Mouse (Mus musculus) midbrain, postnatal 0 days (tissue): ENCODE measurements around the gene Apc2. TPM values are rescaled to one million over a fixed set of nuclear protein-coding genes. Genes with fewer than 3 reads are reported as not detected.

Source experiments
- ATAC-seq: fragments of 200-750 bp; cut with Nextera tagmentation; 2 replicates; pipeline ENCODE4 v1.8.0; 2017; ENCODE audit warnings: moderate number of reproducible peaks, mild to moderate bottlenecking, moderate TSS enrichment, moderate library complexity; ENCODE audit not compliant: low FRiP score
- DNase-seq: peaks from one replicate; pipeline ENCODE4 v3.0.0-alpha.2; 2015; ENCODE audit warnings: low spot score
- H3K27ac ChIP-seq: fragments of 300-500 bp; sonication (generic); 2 replicates; pipeline ENCODE4 v1.5.1; 2014; ENCODE audit warnings: low read depth, mild to moderate bottlenecking, low read length, mixed read lengths
- H3K27me3 ChIP-seq: fragments of 300-500 bp; sonication (generic); 2 replicates; pipeline ENCODE4 v1.6.1; 2014; ENCODE audit warnings: low read length, control low read depth, mixed read lengths; ENCODE audit not compliant: insufficient read depth
- H3K36me3 ChIP-seq: fragments of 300-500 bp; sonication (generic); 2 replicates; pipeline ENCODE4 v1.6.1; 2014; ENCODE audit warnings: low read length, control low read depth, mixed read lengths; ENCODE audit not compliant: insufficient read depth
- H3K4me1 ChIP-seq: fragments of 300-500 bp; sonication (generic); 2 replicates; pipeline ENCODE4 v1.6.1; 2014; ENCODE audit warnings: mild to moderate bottlenecking, control low read depth, antibody characterized with exemption, low read length, mixed read lengths; ENCODE audit not compliant: insufficient read depth
- H3K4me2 ChIP-seq: fragments of 300-500 bp; sonication (generic); 2 replicates; pipeline ENCODE4 v1.6.1; 2014; ENCODE audit warnings: low read depth, mild to moderate bottlenecking, low read length, mixed read lengths; ENCODE audit not compliant: poor library complexity, severe bottlenecking
- H3K4me3 ChIP-seq: fragments of 300-500 bp; sonication (generic); 2 replicates; pipeline ENCODE4 v1.5.1; 2014; ENCODE audit warnings: low read depth, mild to moderate bottlenecking, low read length, moderate library complexity
- H3K9ac ChIP-seq: fragments of 300-500 bp; sonication (generic); replicated peaks from 2 replicates; pipeline ENCODE4 v1.6.1; 2014; ENCODE audit warnings: mild to moderate bottlenecking, low read length, moderate library complexity, mixed read lengths; ENCODE audit not compliant: poor library complexity, severe bottlenecking
- H3K9me3 ChIP-seq: fragments of 300-500 bp; sonication (generic); 2 replicates; pipeline ENCODE4 v1.6.1; 2016; ENCODE audit warnings: low read length, control low read depth
- CTCF ChIP-seq: IDR thresholded peaks from 2 replicates; pipeline ENCODE4 v1.5.1; 2016; ENCODE audit warnings: antibody characterized with exemption, mild to moderate bottlenecking
- WGBS: fragments of 180-500 bp; shearing (Covaris S2); extraction: QIAGEN DNeasy Blood & Tissue Kit; methylation state at CpG from one replicate; pipeline ENCODE4 v1.1.7; 2014; 5-methylcytosine and 5-hydroxymethylcytosine counted together
- polyA plus RNA-seq: library from polyadenylated mRNA; unstranded; fragments of >200 nt; fragmentation: Nextera tagmentation; extraction: Ambion mirVana; gene quantifications from 2 replicates; pipeline ENCODE4 v1.2.1, GENCODE M21; 2015
- total RNA-seq: library from RNA; depleted of rRNA; stranded (reverse); fragments of >200 nt; gene quantifications from 2 replicates; pipeline ENCODE4 v1.2.3, GENCODE M21; 2014

Gene Apc2
- total and polyA plus RNA-seq, 2 experiments from 2014 or later = 110 to 370 TPM

DNA sequence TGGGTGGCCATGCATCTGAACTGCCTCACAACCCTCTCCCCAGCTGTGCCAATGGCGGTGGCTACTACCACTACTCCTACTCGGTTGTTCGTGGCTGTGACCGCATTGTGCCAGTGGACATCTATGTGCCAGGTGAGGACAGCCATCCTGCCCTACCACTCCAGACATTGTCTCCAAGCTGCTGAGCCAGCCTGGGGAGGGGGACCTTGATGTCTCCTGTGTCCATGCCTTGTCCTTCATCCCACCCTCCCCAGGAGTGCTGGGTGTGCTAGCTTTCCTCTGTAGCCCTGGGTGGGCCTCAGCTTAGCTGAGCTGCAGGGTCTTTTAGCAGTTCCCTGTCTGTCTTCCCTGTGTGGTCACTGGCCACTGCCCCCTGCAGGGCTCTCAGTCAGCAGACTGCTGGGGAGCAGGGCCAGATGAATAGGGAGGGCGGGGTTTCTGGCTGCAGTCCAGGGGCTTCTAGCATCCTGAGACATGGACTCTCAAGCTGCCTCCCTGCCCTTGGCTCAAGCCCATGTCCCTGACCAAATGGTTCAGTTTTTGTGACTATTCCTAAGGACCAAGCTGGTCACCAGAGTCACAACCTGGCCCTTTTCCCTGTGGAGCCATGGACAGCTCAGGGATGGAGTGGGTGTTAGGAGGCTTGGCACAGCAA is 39.8 kb upstream of the Apc2 start:
- Histone ChIP-seq H3K9ac (no peak overlapping the region), H3K4me2 (no peak overlapping the region), H3K9me3 (no peaks in the 10 kb centered on the region), H3K4me1 (peaks cover 7% of the 10 kb centered on the region; the same call in 1 of the 2 replicates), H3K27me3 (no peaks in the 10 kb centered on the region), H3K4me3 (no peak overlapping the region), H3K27ac (no peak overlapping the region), H3K36me3 (peaks cover 39% of the 10 kb centered on the region)
- ATAC-seq (no peak), DNase-seq (peak; percentile 52)
- 85% methylated on average over 5 of the region's 5 CpGs for WGBS
- peak; percentile 16; the same call in 1 of the 2 replicates for TF ChIP-seq CTCF

DNA sequence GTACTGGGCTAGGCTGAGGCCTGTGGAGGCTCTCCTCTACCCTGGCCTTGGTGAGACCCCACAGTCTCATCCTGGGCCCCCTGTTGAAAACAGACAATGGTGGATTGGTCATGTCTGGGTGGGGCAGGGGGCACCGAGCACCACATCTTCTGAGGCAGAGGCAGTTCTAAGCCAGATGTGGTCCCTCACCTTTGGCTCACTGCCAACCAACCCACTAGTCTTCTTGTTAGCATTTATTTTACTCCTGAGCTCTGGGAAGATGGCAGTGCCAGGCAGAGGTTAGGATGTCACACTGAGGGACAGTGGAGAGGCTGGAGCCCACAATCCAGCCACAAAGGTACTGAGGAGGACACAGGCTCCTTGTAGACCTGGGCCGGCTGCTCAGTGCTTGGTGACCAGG is 37.8 kb upstream of the Apc2 start:
- Histone ChIP-seq H3K4me2 (no peak overlapping the region), H3K9me3 (no peaks in the 10 kb centered on the region), H3K36me3 (peaks cover 39% of the 10 kb centered on the region), H3K27me3 (no peaks in the 10 kb centered on the region), H3K4me3 (no peak overlapping the region), H3K9ac (no peak overlapping the region), H3K4me1 (peaks cover 7% of the 10 kb centered on the region; the same call in 1 of the 2 replicates), H3K27ac (no peak overlapping the region)
- DNase-seq = no peak
- TF ChIP-seq CTCF = no peak
- no peak for ATAC-seq
- WGBS = 83% methylated on average over 2 of the region's 2 CpGs

DNA sequence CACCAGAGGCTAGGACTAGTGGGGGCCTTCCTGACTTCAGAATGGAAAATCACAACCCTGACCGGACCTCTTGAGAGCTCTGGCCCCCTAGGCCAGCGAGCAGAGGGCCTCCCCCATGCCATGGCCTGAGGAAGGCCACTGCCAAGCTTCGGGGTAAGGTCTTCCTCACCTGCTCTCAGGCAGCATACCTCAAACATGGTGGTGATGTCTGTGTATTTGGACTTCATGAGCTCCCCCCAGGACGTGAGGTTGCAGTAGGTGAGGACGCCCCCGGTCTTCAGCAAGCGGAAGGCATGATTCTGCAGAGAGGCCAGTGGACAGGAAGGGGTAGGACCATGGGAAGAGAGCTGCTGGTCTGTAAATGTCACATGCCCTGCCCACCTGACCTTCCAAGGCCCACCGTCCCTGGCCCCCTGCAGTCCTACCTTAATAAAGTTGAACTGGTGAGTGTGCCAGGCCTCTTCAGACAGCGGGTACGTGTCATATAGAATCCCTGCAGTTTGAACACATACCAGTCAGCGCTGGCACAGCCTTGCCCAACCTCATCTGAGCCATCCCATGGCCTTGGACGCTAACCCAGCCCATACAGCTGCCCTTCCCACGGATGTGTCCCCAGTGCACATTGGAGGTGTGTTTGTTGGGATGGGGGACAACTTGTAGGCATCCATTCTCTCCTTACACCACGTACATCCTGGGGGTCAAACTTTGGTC is 36.9 kb upstream of the Apc2 start:
- no peak for ATAC-seq
- Histone ChIP-seq H3K36me3 (peaks cover 33% of the 10 kb centered on the region), H3K27me3 (no peaks in the 10 kb centered on the region), H3K9ac (no peak overlapping the region), H3K4me2 (no peak overlapping the region), H3K9me3 (no peaks in the 10 kb centered on the region), H3K27ac (no peak overlapping the region), H3K4me3 (no peak overlapping the region), H3K4me1 (peaks cover 7% of the 10 kb centered on the region; the same call in 1 of the 2 replicates)
- no peak for DNase-seq
- WGBS = 91% methylated on average over 14 of the region's 14 CpGs
- TF ChIP-seq CTCF = no peak

DNA sequence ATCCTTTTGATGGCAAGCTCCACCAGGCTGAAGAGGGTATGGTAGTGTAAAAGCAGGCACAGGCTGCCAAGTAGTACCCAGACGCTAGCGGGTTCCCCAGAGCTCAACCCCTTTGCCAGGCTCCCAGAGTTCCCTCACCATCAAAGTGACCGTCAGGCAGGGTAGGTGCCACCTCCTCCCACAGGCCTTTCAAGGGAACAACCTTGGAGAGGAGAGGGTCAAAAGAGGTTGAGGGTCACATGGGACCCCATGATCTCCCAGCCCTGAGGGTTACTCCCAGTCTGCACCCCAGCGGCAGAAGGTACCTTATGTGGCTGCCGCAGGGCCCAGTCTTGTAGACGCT is 36.3 kb upstream of the Apc2 start:
- Histone ChIP-seq H3K4me3 (0 out of 2 replicates have a peak overlapping the region, but pooled peaks have one; percentile 41), H3K4me1 (peaks cover 7% of the 10 kb centered on the region; the same call in 1 of the 2 replicates), H3K4me2 (peak overlapping the region; percentile 67), H3K9me3 (no peaks in the 10 kb centered on the region), H3K36me3 (peaks cover 28% of the 10 kb centered on the region), H3K27ac (0 out of 2 replicates have a peak overlapping the region, but pooled peaks have one; percentile 69), H3K9ac (no peak overlapping the region), H3K27me3 (no peaks in the 10 kb centered on the region)
- DNase-seq (no peak), ATAC-seq (no peak)
- no peak for TF ChIP-seq CTCF
- WGBS = 74% methylated on average over 6 of the region's 6 CpGs

DNA sequence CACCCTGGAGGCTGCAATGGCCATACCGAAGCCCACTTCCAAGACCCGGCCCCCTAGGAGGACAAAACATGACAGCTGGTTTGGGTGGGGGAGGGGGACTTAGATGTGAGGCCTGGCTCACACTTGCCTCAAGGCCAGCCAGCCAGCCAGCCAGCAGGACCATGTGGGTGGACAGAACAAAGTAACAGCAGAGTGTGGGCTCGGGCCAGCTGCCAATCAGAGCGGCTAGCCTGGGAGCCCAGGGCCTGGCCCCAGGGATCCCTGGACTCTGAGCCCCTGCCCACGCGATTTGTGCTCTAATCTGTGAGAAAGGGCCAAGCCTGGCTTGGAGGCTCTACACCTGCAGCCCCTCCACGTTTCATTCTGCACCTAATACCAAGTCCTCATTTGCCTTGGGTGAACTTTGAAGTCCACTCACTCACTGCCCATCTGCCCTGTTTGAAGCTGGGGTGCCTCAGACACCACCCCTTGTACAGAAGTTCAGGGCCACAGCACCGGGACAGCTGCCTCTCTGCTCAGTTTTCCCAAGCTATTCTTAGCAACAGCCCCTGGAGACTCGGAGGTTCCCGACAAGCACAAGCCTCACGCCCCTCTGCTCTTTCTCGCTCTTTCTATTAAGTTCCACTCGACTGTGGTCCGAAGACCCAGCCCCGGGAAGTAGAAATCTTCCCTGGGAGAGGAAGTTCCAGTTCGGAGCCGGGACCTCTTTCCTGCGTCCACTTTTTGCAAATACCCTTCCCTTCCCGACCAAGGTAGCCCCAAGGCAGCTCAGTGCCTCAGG is 35.7 kb upstream of the Apc2 start:
- no peak for ATAC-seq
- peak overlapping the region; percentile 41 for H3K4me3 ChIP-seq
- H3K36me3 ChIP-seq = peaks cover 22% of the 10 kb centered on the region
- no peaks in the 10 kb centered on the region for H3K9me3 ChIP-seq
- peak overlapping the region; percentile 69 for H3K27ac ChIP-seq
- H3K4me2 ChIP-seq = peak overlapping the region; percentile 67
- no peak for TF ChIP-seq CTCF
- peaks cover 7% of the 10 kb centered on the region; the same call in 1 of the 2 replicates for H3K4me1 ChIP-seq
- H3K27me3 ChIP-seq = no peaks in the 10 kb centered on the region
- peak overlapping the region; percentile 48 for H3K9ac ChIP-seq
- peak; percentile 81 for DNase-seq
- 2% methylated on average over 19 of the region's 19 CpGs for WGBS
